Mouse (Mus musculus): ENCODE results near the gene Cyp4a29.
"Not testable (repeated sequence)": the region's sequence is repeated elsewhere in the genome, so short reads cannot be mapped to it uniquely, and the experiment has no call there.

The Cyp4a29 gene

DNA sequence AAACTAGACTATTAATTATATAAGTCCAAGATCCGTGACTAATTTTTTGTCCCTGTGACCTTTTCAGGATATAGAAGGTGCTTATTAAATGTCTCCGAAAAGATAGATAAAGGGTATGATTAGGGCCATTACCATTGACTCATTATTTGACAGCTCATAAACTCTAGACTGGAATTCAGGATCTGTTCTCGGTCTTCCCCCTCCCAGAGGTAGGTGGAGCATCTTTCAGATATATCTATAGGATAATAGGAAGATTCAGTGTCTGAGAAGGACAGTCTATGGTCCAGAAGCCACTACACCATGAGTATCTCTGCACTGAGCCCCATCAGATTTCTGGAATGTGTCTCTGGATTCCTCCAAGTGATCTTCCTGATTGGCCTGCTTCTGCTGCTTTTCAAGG is at the start of gene Cyp4a29:
Gene Cyp4a29, plus strand, starts transcription at position 301 of the 400 bp plus-strand sequence.
- no peak for DNase-seq (ENCODE audit: low read depth, low spot score)

DNA sequence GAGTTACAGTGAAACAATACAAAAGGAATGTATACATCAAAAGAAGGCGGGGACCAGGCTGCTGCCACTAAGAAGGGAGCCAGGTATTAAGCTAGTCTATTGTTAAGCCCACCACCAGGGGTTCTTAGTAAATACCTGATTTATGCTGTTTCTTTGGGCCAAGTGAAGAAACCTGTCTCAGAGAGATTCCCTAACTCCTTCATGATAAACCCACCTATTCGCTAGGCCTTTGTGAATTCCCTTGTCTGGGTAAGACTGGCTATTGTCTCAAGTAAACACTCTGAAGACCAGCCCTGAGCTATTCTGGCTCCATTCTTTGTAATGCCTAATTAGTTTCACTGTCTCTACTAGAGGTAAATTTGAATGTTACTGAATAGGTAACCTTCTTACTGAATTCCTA is 9.0 kb upstream of the Cyp4a29 start:
- DNase-seq (ENCODE audit: low read depth, low spot score) = not testable (repeated sequence)

DNA sequence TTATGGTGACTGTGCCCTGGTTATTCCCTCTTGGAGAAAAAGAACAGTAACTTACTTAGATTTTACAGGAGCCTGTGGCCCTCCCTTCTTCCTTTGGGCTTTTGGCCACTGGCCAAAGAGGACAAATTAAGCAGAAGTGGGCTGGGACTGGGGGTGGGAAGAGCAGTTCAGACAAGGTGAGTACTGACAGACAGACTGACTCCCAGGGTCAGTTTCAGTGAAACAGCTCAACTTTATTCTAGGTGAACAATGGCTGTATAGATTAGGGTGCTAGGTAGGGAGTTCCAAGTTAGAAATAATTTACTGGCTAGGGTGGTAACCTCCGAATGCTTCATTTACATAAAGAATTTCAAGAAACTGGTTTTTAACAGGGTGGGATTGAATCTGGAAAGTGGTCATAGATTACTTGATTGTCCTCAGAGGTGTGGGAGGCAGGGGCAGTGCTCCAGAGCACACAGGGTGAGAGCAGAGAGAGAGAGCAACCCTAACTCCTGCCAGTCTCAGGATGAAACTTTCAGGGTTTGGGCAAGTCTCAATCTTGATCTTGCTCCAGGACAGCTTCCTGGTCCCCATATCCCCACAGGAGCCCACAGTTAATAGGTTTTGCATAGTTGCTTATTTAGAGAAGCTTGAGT is 5.3 kb upstream of the Cyp4a29 start:
- no peak for DNase-seq (ENCODE audit: low read depth, low spot score)

DNA sequence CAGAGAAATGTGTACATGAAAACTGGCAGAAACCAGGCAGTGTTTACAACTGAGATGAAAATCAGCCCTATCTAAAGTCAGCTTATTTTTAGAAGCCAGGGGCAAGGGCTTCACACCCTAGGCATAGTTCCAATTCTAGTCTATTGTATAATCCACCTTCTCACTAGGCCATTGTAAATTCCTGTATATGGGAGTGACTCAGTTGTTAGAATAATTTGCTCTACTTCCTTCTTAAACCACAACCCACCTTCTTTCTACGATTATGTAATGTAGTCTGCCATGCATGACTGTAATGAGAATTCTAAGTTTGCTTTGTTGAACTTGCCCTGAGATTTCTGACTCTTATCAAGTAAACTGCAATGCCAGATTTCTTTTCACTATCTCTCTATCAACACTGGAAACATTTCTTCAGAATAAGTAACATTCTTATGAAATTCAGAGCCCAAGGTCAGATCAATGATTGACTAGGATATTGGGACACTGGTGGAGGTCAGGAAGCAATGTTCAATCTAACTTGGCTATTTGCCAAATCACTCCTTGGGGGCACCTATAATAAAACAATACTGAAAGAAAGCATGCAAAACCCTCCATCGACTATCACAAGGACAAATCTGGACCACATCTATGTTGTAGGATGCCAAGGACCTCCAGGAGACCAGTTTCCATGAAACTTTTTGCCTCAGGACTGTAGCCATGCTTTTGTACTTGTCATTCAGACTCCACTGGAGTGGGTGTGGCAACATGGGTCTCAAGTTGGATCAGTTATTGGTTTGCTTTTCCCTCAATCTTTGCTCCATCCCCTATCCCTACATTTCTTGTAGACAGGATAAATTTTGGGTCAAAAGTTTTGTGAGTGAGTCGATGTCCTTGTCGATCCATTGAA is 23.0 kb downstream of the Cyp4a29 start:
- not testable (repeated sequence) for DNase-seq (ENCODE audit: low read depth, low spot score)

DNA sequence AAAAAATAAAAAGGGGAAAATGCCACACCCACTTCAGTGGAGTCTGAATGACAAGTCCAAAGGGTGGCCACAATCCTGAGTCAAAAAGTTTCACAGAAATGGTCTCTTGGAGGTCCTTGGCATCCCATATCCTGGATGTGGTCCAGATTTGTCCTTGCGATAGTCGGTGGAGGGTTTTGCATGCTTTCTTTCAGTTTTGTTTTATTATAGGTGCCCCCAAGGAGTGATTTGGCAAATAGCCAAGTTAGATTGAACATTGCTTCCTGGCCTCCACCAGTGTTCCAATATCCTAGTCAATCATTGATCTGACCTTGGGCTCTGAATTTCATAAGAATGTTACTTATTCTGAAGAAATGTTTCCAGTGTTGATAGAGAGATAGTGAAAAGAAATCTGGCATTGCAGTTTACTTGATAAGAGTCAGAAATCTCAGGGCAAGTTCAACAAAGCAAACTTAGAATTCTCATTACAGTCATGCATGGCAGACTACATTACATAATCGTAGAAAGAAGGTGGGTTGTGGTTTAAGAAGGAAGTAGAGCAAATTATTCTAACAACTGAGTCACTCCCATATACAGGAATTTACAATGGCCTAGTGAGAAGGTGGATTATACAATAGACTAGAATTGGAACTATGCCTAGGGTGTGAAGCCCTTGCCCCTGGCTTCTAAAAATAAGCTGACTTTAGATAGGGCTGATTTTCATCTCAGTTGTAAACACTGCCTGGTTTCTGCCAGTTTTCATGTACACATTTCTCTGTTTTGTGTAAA is 36.5 kb downstream of the Cyp4a29 start:
- not testable (repeated sequence) for DNase-seq (ENCODE audit: low read depth, low spot score)

DNA sequence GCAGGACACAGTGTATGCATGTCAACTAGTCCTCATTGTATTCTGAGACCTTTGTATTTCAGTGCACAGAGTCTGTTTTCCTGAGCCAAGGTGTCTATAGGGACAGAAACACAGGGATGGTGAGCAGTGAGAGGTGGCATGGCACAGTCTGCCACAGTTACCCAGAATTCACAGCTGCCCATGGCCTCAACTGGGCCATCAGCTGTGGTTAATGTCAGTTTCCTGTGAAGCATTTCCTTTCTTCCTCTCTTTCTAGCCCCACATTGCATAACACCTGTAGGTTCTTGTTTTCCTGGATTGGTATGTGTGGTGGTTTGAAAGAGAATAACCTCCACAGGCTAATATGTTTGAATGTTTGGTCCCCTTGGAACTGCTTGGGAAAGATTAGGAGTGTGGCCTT is 38.5 kb downstream of the Cyp4a29 start:
- DNase-seq (ENCODE audit: low read depth, low spot score) = no peak

DNA sequence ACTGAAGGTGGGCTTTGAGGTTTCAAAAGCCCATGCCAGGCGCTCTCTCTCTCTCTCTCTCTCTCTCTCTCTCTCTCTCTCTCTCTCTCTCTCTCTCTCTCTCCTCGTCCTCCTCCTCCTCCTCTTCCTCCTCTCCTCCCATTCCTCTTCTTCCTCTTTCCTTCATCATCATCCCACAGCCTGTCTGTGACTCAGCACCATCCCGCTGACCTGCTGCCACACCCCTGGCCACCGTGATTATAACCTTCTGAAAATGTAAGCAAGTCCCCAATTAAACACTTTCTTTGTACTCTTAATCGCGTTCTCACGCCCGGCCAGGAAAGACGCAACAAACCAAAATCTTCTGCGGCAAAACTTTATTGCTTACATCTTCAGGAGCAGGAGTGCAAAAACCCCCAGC is 38.9 kb downstream of the Cyp4a29 start:
- DNase-seq (ENCODE audit: low read depth, low spot score) = not testable (repeated sequence)

DNA sequence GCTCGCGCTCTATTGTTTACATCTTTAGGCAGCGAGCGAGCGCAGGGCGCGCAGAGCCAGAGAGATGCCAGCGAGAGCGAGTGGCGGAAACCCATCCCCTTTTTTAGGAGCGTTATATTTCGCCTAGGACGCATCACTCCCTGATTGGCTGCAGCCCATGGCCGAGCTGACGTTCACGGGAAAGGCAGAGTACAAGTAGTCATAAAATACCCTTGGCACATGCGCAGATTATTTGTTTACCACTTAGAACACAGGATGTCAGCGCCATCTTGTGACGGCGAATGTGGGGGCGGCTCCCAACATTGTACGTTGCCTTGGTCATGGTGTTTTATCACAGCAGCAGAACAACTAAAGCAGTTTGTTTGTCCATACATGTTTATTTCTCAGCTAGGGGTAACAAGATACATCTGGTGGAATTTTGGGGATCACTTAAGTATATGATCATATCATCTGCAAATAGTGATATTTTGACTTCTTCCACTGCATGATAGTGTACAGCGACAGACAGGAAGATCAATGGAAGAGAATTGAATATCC is 39.4 kb downstream of the Cyp4a29 start:
- not testable (repeated sequence) for DNase-seq (ENCODE audit: low read depth, low spot score)

DNA sequence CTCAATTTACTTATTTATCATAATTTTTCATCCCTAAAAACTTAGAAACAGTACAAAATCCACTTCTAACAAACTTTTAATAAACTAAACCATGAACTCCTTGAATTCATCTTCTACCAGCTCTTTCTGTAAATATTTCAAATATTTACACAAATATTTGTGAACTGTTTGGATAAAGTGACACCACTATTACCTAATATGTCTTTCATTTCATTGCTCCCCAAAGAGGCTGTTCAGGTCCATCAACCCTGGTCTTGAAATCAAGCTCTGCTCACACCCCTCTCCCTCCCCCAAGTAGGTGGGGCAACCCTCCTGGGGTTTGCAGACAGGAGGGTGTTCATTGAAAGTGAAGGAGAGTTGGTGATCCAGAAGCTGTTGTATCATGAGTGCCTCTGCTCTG is 56.9 kb downstream of the Cyp4a29 start, which contains the start of gene Cyp4a12a:
Gene Cyp4a12a, plus strand, starts transcription at position 301 of the 400 bp plus-strand sequence.
- DNase-seq (ENCODE audit: low read depth, low spot score) = not testable (repeated sequence)
